Mouse (Mus musculus) thymus, adult 2 months (tissue): Measurements from ENCODE around the gene Sim2.

ENCODE experiments used
- CTCF ChIP-seq: fragments of 200-500 bp; IDR thresholded peaks from 2 replicates; pipeline ENCODE4 v1.5.1; 2012; ENCODE audit warnings: mild to moderate bottlenecking, control low read depth, low read length, moderate library complexity, borderline replicate concordance; ENCODE audit not compliant: control insufficient read depth, poor library complexity, insufficient read depth; ENCODE audit errors: extremely low read depth
- POLR2A ChIP-seq: fragments of 200-500 bp; IDR thresholded peaks from 2 replicates; pipeline ENCODE4 v1.6.1; 2012; ENCODE audit warnings: mild to moderate bottlenecking, low read length, control low read depth, moderate library complexity; ENCODE audit not compliant: control insufficient read depth, poor library complexity, insufficient read depth; ENCODE audit errors: extremely low read depth

- TF ChIP-seq CTCF (no peak), POLR2A (no peak)
Measured at GRCm38 (mm10) chr16:94094251-94095108, 9.7 kb downstream of the Sim2 start.
